In genomic region chr11:46031470-46031869, GRCm38 (mm10) we compare ENCODE assay signal across 1 mouse cellular context.
A peak's percentile ranks its signal among the peaks of the same experiment; 100 is the strongest.
TF ChIP-seq lines count a peak whose summit lies in the region.

No protein-coding gene starts in this region.

TF ChIP-seq in MEL, 35 proteins besides CTCF, POLR2A, EP300 and RAD21:
- TF ChIP-seq BHLHE40 (IDR thresholded peaks at IDR 0.05; ENCODE audit: borderline replicate concordance, low read depth, low read length) = no peak
- TF ChIP-seq SMC3 (IDR thresholded peaks at IDR 0.05; ENCODE audit: low read depth, low read length) = peak; percentile 81
- peak; percentile 62 for TF ChIP-seq ZC3H11A (IDR thresholded peaks at IDR 0.05; ENCODE audit: low read depth, low read length)
- peak; percentile 86 for TF ChIP-seq ZNF384 (IDR thresholded peaks at IDR 0.05; ENCODE audit: low read depth, low read length)
